Mouse (Mus musculus) liver, postnatal 0 days (tissue): Measurements from ENCODE around the gene Cenpf. TPM values are rescaled to one million over a fixed set of nuclear protein-coding genes. Genes with fewer than 3 reads are reported as not detected.
A peak's percentile ranks its signal among the peaks of the same experiment; 100 is the strongest.

Source experiments
- ATAC-seq: fragments of 200-750 bp; cut with Nextera tagmentation; 2 replicates; pipeline ENCODE4 v1.8.0; 2017; ENCODE audit warnings: mild to moderate bottlenecking, moderate library complexity
- DNase-seq: peaks from one replicate; pipeline ENCODE4 v3.0.0-alpha.2; 2016
- H3K27ac ChIP-seq: fragments of 300-500 bp; sonication (generic); 2 replicates; pipeline ENCODE4 v1.5.1; 2014; ENCODE audit warnings: antibody characterized with exemption, moderate library complexity, mild to moderate bottlenecking, low read depth
- H3K27me3 ChIP-seq: fragments of 300-500 bp; sonication (generic); 2 replicates; pipeline ENCODE4 v1.6.1; 2014; ENCODE audit warnings: low read length, control low read depth, mixed read lengths; ENCODE audit not compliant: insufficient read depth
- H3K36me3 ChIP-seq: fragments of 300-500 bp; sonication (generic); replicated peaks from 2 replicates; pipeline ENCODE4 v1.6.1; 2014; ENCODE audit warnings: mild to moderate bottlenecking, control low read depth, low read length, moderate library complexity, mixed read lengths; ENCODE audit not compliant: insufficient read depth
- H3K4me1 ChIP-seq: fragments of 300-500 bp; sonication (generic); 2 replicates; pipeline ENCODE4 v1.6.1; 2014; ENCODE audit warnings: antibody characterized with exemption, mild to moderate bottlenecking, control low read depth; ENCODE audit not compliant: insufficient read depth
- H3K4me2 ChIP-seq: fragments of 300-500 bp; sonication (generic); 2 replicates; pipeline ENCODE4 v1.6.1; 2014; ENCODE audit warnings: low read depth, mild to moderate bottlenecking, low read length, moderate library complexity, mixed read lengths
- H3K4me3 ChIP-seq: fragments of 300-500 bp; sonication (generic); 2 replicates; pipeline ENCODE4 v1.5.1; 2014; ENCODE audit warnings: low read depth, low read length
- H3K9ac ChIP-seq: fragments of 300-500 bp; sonication (generic); replicated peaks from 2 replicates; pipeline ENCODE4 v1.6.1; 2014; ENCODE audit warnings: mild to moderate bottlenecking, moderate library complexity
- H3K9me3 ChIP-seq: fragments of 300-500 bp; sonication (generic); 2 replicates; pipeline ENCODE4 v1.6.1; 2016; ENCODE audit warnings: mild to moderate bottlenecking, control low read depth, low read length, mixed read lengths
- CTCF ChIP-seq: sonication (generic); IDR thresholded peaks from 2 replicates; pipeline ENCODE4 v1.5.1; 2016; ENCODE audit warnings: antibody characterized with exemption, low read depth
- EP300 ChIP-seq: IDR thresholded peaks from 2 replicates; pipeline ENCODE4 v1.6.1; 2016; ENCODE audit warnings: antibody characterized with exemption, low read depth, mild to moderate bottlenecking
- WGBS: fragments of 180-500 bp; shearing (Covaris S2); extraction: QIAGEN DNeasy Blood & Tissue Kit; methylation state at CpG from one replicate; pipeline ENCODE4 v1.1.7; 2014; ENCODE audit not compliant: insufficient replicate concordance; 5-methylcytosine and 5-hydroxymethylcytosine counted together
- polyA plus RNA-seq: library from polyadenylated mRNA; unstranded; fragments of >200 nt; fragmentation: Nextera tagmentation; extraction: Ambion mirVana; gene quantifications from 2 replicates; pipeline ENCODE4 v1.2.1, GENCODE M21; 2015

Cenpf gene
- polyA plus RNA-seq, 1 experiment from 2014 or later = 35.0 TPM

DNA sequence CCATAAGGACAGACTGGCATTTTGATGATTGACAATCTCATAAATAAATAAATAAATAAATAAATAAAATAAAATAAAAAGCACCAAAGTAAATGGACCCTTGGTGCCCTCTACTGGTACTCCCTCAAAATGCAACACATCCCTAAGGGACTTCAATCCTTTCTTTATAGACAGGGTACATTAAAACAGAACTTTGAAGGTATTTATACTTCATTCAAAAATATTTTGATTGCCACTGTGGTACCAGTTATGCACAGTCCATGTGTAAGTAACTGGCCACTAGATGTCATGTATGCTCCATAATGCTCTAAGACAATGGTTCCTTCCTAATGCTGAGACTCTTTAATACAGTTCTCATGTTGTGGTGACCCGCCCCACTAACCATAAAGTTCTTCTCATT lies 12.5 kb downstream of the Cenpf start:
- ATAC-seq (no peak), DNase-seq (no peak)
- H3K27me3 ChIP-seq = no peaks in the 10 kb centered on the region
- no peak overlapping the region for H3K27ac ChIP-seq
- no peak overlapping the region for H3K4me2 ChIP-seq
- WGBS = 85% methylated on average over 1 of the region's 1 CpGs
- no peak overlapping the region for H3K4me3 ChIP-seq
- TF ChIP-seq EP300 (no peak), CTCF (peak; percentile 58)
- H3K9ac ChIP-seq = no peak overlapping the region
- peaks cover 74% of the 10 kb centered on the region for H3K36me3 ChIP-seq
- no peaks in the 10 kb centered on the region for H3K9me3 ChIP-seq
- no peaks in the 10 kb centered on the region for H3K4me1 ChIP-seq

GRCm38 (mm10) chr1:189665966-189666365 lies 21.9 kb downstream of the Cenpf start:
- Histone ChIP-seq H3K27ac (no peak overlapping the region), H3K27me3 (no peaks in the 10 kb centered on the region), H3K4me1 (no peaks in the 10 kb centered on the region; the same call in 1 of the 2 replicates), H3K9me3 (no peaks in the 10 kb centered on the region), H3K4me2 (no peak overlapping the region), H3K36me3 (peaks cover 56% of the 10 kb centered on the region), H3K9ac (no peak overlapping the region), H3K4me3 (no peak overlapping the region)
- 67% methylated on average over 3 of the region's 3 CpGs for WGBS
- TF ChIP-seq CTCF (no peak), EP300 (no peak)
- DNase-seq = no peak
- 0 out of 2 replicates have a peak, but pooled peaks have one; percentile 27 for ATAC-seq

DNA sequence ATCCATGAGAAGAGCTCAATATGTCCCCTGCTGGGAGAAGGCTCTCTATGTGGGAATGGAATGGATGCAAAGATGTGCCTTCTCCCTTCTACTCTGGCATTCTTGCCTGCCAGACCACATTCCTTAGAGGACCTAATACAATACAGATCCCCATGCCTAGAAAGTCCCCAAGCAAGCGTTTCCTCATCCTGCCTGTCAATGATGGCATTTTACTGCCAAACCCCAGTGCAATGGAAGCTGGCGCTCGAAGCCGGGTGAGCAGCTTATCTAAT lies 23.1 kb downstream of the Cenpf start:
- ATAC-seq (no peak), DNase-seq (no peak)
- Histone ChIP-seq H3K9me3 (no peaks in the 10 kb centered on the region), H3K9ac (no peak overlapping the region), H3K4me2 (no peak overlapping the region), H3K4me1 (no peaks in the 10 kb centered on the region; the same call in 1 of the 2 replicates), H3K36me3 (peaks cover 51% of the 10 kb centered on the region), H3K4me3 (no peak overlapping the region), H3K27me3 (no peaks in the 10 kb centered on the region), H3K27ac (no peak overlapping the region)
- TF ChIP-seq CTCF (no peak), EP300 (no peak)
- 82% methylated on average over 4 of the region's 4 CpGs for WGBS

DNA sequence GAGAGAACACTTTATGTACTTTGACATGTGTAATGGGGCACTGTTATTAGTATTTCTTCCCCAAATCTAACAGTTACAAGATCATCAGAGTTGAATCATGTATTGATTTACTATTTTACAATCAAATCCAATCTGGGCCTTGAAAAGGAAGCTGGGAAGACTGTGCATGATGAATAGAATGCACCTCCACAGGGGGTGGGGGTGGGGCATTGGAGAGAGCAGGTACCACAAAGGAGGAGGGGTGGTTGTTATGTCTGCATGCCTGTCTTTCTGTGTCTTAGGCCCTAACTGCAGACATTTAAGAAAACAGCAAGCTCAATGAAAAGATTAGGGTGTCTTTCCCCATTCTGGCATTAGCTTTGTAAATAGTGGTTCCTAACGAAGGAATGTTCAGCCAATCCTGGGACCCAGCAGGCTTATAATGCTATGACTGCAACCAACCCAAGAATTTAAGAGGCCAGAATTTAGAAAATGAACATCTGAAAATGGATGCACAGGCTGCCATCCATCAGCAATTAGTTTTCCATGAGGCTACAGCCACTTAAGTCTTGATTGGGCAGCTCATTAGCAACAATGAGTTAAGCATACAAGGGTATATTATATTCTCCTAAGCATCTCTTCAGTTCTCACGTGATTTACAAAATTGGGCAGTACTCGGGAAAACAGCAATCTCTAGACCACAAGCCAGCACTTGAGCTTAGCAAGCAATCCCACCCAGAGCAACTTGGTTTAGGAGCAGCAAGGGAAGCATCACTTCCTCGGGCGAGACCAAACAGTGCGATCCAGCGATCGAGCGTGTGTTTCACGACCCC lies 23.6 kb downstream of the Cenpf start:
- H3K4me3 ChIP-seq = no peak overlapping the region
- H3K4me2 ChIP-seq = no peak overlapping the region
- DNase-seq = no peak
- TF ChIP-seq EP300 (no peak), CTCF (no peak)
- H3K36me3 ChIP-seq = peaks cover 48% of the 10 kb centered on the region
- H3K9ac ChIP-seq = no peak overlapping the region
- no peak for ATAC-seq
- H3K27me3 ChIP-seq = no peaks in the 10 kb centered on the region
- H3K4me1 ChIP-seq = no peaks in the 10 kb centered on the region; the same call in 1 of the 2 replicates
- 91% methylated on average over 10 of the region's 10 CpGs for WGBS
- H3K9me3 ChIP-seq = no peaks in the 10 kb centered on the region
- H3K27ac ChIP-seq = no peak overlapping the region

DNA sequence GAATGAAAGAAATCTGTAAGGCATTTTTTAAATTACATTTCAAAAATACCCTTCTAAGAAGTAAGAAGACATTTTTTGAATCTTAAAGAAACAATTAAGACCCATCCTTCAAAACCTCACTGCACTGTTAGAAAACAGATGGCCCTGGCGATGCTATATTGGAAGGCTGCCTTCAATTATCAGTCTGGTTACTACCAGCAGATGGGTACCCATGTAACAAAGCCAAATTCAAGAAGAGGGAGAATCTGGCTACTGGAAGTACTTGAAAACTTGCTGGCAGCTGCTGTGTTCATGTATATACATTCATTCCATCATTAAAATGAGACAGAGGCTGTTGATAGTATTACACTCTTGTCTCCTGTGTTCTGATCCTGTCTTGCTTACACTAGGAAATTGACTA lies 24.4 kb downstream of the Cenpf start:
- TF ChIP-seq CTCF (no peak), EP300 (no peak)
- H3K27ac ChIP-seq = no peak overlapping the region
- ATAC-seq (no peak), DNase-seq (no peak)
- no peaks in the 10 kb centered on the region for H3K9me3 ChIP-seq
- no peak overlapping the region for H3K9ac ChIP-seq
- H3K27me3 ChIP-seq = no peaks in the 10 kb centered on the region
- H3K4me2 ChIP-seq = no peak overlapping the region
- H3K4me1 ChIP-seq = no peaks in the 10 kb centered on the region; the same call in 1 of the 2 replicates
- H3K4me3 ChIP-seq = no peak overlapping the region
- WGBS = 74% methylated on average over 1 of the region's 1 CpGs
- peaks cover 48% of the 10 kb centered on the region for H3K36me3 ChIP-seq

DNA sequence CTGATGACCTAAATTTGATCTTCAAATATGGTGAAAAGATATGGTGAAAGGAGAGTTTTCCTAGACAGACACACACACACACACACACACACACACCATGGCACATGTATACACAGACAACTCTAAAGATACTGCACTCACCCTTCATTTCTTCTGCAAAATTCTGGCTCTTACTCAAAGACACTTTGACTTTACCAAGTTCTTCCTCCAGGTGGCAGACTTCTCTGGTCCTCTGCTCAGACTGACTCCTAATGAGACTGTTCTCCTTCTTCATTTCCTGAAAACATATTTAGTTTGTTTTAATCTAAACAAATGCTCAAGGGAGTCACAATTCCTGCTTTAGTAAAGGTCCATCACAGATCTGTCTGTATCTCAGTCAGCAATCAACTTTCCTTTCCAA lies 26.0 kb downstream of the Cenpf start:
- ATAC-seq (no peak), DNase-seq (no peak)
- Histone ChIP-seq H3K27ac (no peak overlapping the region), H3K36me3 (peaks cover 53% of the 10 kb centered on the region), H3K27me3 (no peaks in the 10 kb centered on the region), H3K9me3 (no peaks in the 10 kb centered on the region), H3K4me2 (no peak overlapping the region), H3K4me1 (no peaks in the 10 kb centered on the region; the same call in 1 of the 2 replicates), H3K9ac (no peak overlapping the region), H3K4me3 (no peak overlapping the region)
- TF ChIP-seq EP300 = no peak
- peak; percentile 68 for TF ChIP-seq CTCF

DNA sequence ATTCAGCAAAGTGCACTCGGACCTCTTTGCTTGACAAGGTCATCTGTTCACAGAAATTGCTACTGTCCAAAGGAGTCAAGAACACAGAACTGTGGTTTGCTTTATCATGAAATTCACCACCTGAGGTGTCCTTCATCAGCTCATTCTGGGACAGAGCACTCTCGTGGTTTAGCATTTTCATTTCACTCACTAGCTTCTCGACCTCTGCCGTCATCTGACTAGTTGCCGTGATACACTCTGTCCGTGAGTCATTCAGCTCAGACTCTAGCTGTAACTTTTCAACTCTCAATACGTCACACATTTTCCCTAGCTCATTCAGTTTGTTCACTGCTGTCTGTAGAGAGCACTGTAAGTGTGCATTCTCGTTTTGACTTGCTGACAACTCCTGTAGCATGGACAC lies 30.5 kb downstream of the Cenpf start:
- 86% methylated on average over 8 of the region's 8 CpGs for WGBS
- Histone ChIP-seq H3K9ac (no peak overlapping the region), H3K4me1 (no peaks in the 10 kb centered on the region), H3K27me3 (no peaks in the 10 kb centered on the region), H3K36me3 (peaks cover 63% of the 10 kb centered on the region), H3K4me2 (no peak overlapping the region), H3K9me3 (no peaks in the 10 kb centered on the region), H3K27ac (no peak overlapping the region), H3K4me3 (no peak overlapping the region)
- TF ChIP-seq CTCF = no peak
- ATAC-seq (no peak), DNase-seq (no peak)
